Mouse (Mus musculus): ENCODE data around the gene Usp12.
A peak's percentile ranks its signal among the peaks of the same experiment; 100 is the strongest.
"Not testable (repeated sequence)": the region's sequence is repeated elsewhere in the genome, so short reads cannot be mapped to it uniquely, and the experiment has no call there.

The Usp12 gene

GRCm38 (mm10) chr5:146749857-146750256 lies 44.9 kb downstream of the Usp12 start:
- DNase-seq (ENCODE audit: low spot score in 2 of 2) = no peak

GRCm38 (mm10) chr5:146736970-146737495 lies 57.8 kb downstream of the Usp12 start:
- no peak for DNase-seq (ENCODE audit: low spot score in 2 of 2)

GRCm38 (mm10) chr5:146736348-146736747 lies 58.5 kb downstream of the Usp12 start:
- no peak for DNase-seq (ENCODE audit: low spot score in 2 of 2)

- DNase-seq (ENCODE audit: low spot score in 2 of 2) = not testable (repeated sequence)
These were observed 59.8 kb downstream of the Usp12 start for GRCm38 (mm10) chr5:146735054-146735453.

- DNase-seq (ENCODE audit: low spot score in 2 of 2) = no peak
These were observed 60.7 kb downstream of the Usp12 start for GRCm38 (mm10) chr5:146733888-146734640.

GRCm38 (mm10) chr5:146733372-146733771 lies 61.4 kb downstream of the Usp12 start:
- DNase-seq (ENCODE audit: low spot score in 2 of 2) = no peak

- DNase-seq (ENCODE audit: low spot score in 2 of 2) = no peak
These were observed 67.8 kb downstream of the Usp12 start for GRCm38 (mm10) chr5:146727006-146727405.

GRCm38 (mm10) chr5:146724956-146725355 lies 69.8 kb downstream of the Usp12 start:
- no peak for DNase-seq (ENCODE audit: low spot score in 2 of 2)

- DNase-seq (ENCODE audit: low spot score in 2 of 2) = no peak
These were observed 71.4 kb downstream of the Usp12 start for GRCm38 (mm10) chr5:146723452-146723851.

- no peak for DNase-seq (ENCODE audit: low spot score in 2 of 2)
These were observed 72.6 kb downstream of the Usp12 start for GRCm38 (mm10) chr5:146722226-146722625.

- DNase-seq (ENCODE audit: low spot score in 2 of 2) = no peak
These were observed 75.0 kb downstream of the Usp12 start for GRCm38 (mm10) chr5:146719584-146720356.

- no peak for DNase-seq (ENCODE audit: low spot score in 2 of 2)
These were observed 81.0 kb downstream of the Usp12 start for GRCm38 (mm10) chr5:146713836-146714235.

- no peak for DNase-seq (ENCODE audit: low spot score in 2 of 2)
These were observed 81.7 kb downstream of the Usp12 start for GRCm38 (mm10) chr5:146713088-146713487.

- no peak for DNase-seq (ENCODE audit: low spot score in 2 of 2)
These were observed 82.4 kb downstream of the Usp12 start for GRCm38 (mm10) chr5:146712282-146712918.

GRCm38 (mm10) chr5:146709361-146709760 lies 85.4 kb downstream of the Usp12 start:
- no peak for DNase-seq (ENCODE audit: low spot score in 2 of 2)

- DNase-seq (ENCODE audit: low spot score in 2 of 2) = peak; percentile 74 to 84
These were observed 88.9 kb downstream of the Usp12 start for GRCm38 (mm10) chr5:146705815-146706408.

GRCm38 (mm10) chr5:146705411-146705810 lies 89.4 kb downstream of the Usp12 start:
- no peak for DNase-seq (ENCODE audit: low spot score in 2 of 2)

- peak in 1 of 2 experiments; percentile 4 for DNase-seq (ENCODE audit: low spot score in 2 of 2)
These were observed 90.6 kb downstream of the Usp12 start for GRCm38 (mm10) chr5:146704241-146704640.

- no peak for DNase-seq (ENCODE audit: low spot score in 2 of 2)
These were observed 91.1 kb downstream of the Usp12 start for GRCm38 (mm10) chr5:146703710-146704121.

GRCm38 (mm10) chr5:146700099-146700498 lies 94.7 kb downstream of the Usp12 start:
- no peak for DNase-seq (ENCODE audit: low spot score in 2 of 2)

GRCm38 (mm10) chr5:146699433-146700019 lies 95.3 kb downstream of the Usp12 start:
- DNase-seq (ENCODE audit: low spot score in 2 of 2) = no peak

Measured in natural killer cell, adult 2 months (primary cell).